Mouse (Mus musculus) adrenal gland, postnatal 25 days (tissue): Measurements from ENCODE around the gene Ifi209. TPM values are rescaled to one million over a fixed set of nuclear protein-coding genes. Genes with fewer than 3 reads are reported as not detected.
"Not testable (repeated sequence)": the region's sequence is repeated elsewhere in the genome, so short reads cannot be mapped to it uniquely, and the experiment has no call there.

Experiments used
- DNase-seq: peaks from one replicate; pipeline ENCODE4 v3.0.0; 2021; ENCODE audit warnings: mixed read lengths
- long read RNA-seq: library from polyadenylated mRNA; stranded (forward); transcript quantifications from one replicate; pipeline ENCODE4 v2.0.0, GENCODE M21; 2021
- microRNA-seq, 2 experiments: library from miRNA; unstranded; fragments of <30 nt; microRNA quantifications; one replicate each; pipeline ENCODE4 v1.2.0; 2021
- total RNA-seq: library from RNA; stranded (reverse); gene quantifications from 2 replicates; pipeline ENCODE4 v1.2.3, GENCODE M21; 2021

Ifi209 gene
- total RNA-seq: 0.33 and 0.70 TPM in 2 replicates
- long read RNA-seq, partial matches to known transcripts: 0 of 1 reads
- long read RNA-seq, other reads (novel, unspliced or antisense): 0 of 1 reads

GRCm38 (mm10) chr1:173630622-173631021, at the start of gene Ifi209:
Ifi209 (plus strand) TSS chr1:173630917.
- DNase-seq: not testable (repeated sequence)

GRCm38 (mm10) chr1:173589698-173590097, 41.0 kb upstream of the Ifi209 start:
- DNase-seq: not testable (repeated sequence)

- DNase-seq: not testable (repeated sequence)
Measured at GRCm38 (mm10) chr1:173598838-173599494, 31.8 kb upstream of the Ifi209 start, which contains the start of gene Ifi213. Ifi213 (minus strand) TSS chr1:173599274.

GRCm38 (mm10) chr1:173610291-173610690, 20.4 kb upstream of the Ifi209 start:
- not testable (repeated sequence) for DNase-seq

GRCm38 (mm10) chr1:173622216-173622615, 8.5 kb upstream of the Ifi209 start:
- not testable (repeated sequence) for DNase-seq

GRCm38 (mm10) chr1:173624052-173624451, 6.7 kb upstream of the Ifi209 start:
- DNase-seq: no peak

- DNase-seq: no peak
Measured at GRCm38 (mm10) chr1:173626686-173627085, 4.0 kb upstream of the Ifi209 start.

GRCm38 (mm10) chr1:173633969-173634645, 3.4 kb downstream of the Ifi209 start:
- DNase-seq: no peak

GRCm38 (mm10) chr1:173645393-173645792, 14.7 kb downstream of the Ifi209 start:
- DNase-seq: no peak

GRCm38 (mm10) chr1:173657973-173658372, 27.3 kb downstream of the Ifi209 start:
- DNase-seq: no peak

GRCm38 (mm10) chr1:173673458-173674097, 42.9 kb downstream of the Ifi209 start, which contains the start of gene Ifi208:
Ifi208 (plus strand) TSS chr1:173673675.
- DNase-seq: not testable (repeated sequence)

- DNase-seq: not testable (repeated sequence)
Measured at GRCm38 (mm10) chr1:173678605-173679004, 47.9 kb downstream of the Ifi209 start.

GRCm38 (mm10) chr1:173694270-173694669, 63.6 kb downstream of the Ifi209 start:
- no peak for DNase-seq

Small RNAs within 50 kb of the gene (microRNA-seq; reads per million reads assigned to microRNA genes)
- 0 reads per million in 2 experiments for gene Gm44339

Other genes starting within 250 kb of the Ifi209 start
- 0.55 and 1.0 TPM in 2 replicates for gene Ifi206, start 139.9 kb upstream of the Ifi209 start, total RNA-seq
- 0.12 TPM in 1 of 2 replicates, not detected in the other for gene Ifi214, start 95.0 kb upstream of the Ifi209 start, total RNA-seq
- 0.97 and 1.7 TPM in 2 replicates for gene Ifi213, start 31.6 kb upstream of the Ifi209 start, total RNA-seq
- gene Ifi208, start 42.8 kb downstream of the Ifi209 start, total RNA-seq: 0.76 and 1.2 TPM in 2 replicates
- 2.2 and 2.4 TPM in 2 replicates for gene Ifi207, start 110.8 kb downstream of the Ifi209 start, total RNA-seq
- gene Ifi204, start 136.0 kb downstream of the Ifi209 start, total RNA-seq: 2.7 and 3.4 TPM in 2 replicates